Mouse (Mus musculus) liver, adult 2 months (tissue): ENCODE results near the gene Rere. TPM values are rescaled to one million over a fixed set of nuclear protein-coding genes. Genes with fewer than 3 reads are reported as not detected.
A peak's percentile ranks its signal among the peaks of the same experiment; 100 is the strongest.

Experiments used
- DNase-seq: peaks from one replicate; pipeline ENCODE4 v3.0.0-alpha.2; 2011; ENCODE audit warnings: low read depth, low spot score; ENCODE audit errors: extremely low read depth
- H3K27ac ChIP-seq: fragments of 200-500 bp; replicated peaks from 2 replicates; pipeline ENCODE4 v1.5.1; 2012; ENCODE audit warnings: low read depth, mild to moderate bottlenecking, control low read depth, inconsistent platforms, low read length; ENCODE audit not compliant: insufficient read depth
- H3K27me3 ChIP-seq: fragments of 200-500 bp; 2 replicates; pipeline ENCODE4 v1.6.1; 2012; ENCODE audit warnings: mild to moderate bottlenecking, moderate library complexity, low read length, inconsistent platforms; ENCODE audit not compliant: control insufficient read depth, insufficient read depth
- H3K36me3 ChIP-seq: fragments of 200-500 bp; 2 replicates; pipeline ENCODE4 v1.6.1; 2012; ENCODE audit warnings: low read length, inconsistent platforms; ENCODE audit not compliant: control insufficient read depth, insufficient read depth
- H3K4me1 ChIP-seq: fragments of 200-500 bp; 2 replicates; pipeline ENCODE4 v1.6.1; 2011; ENCODE audit warnings: low read length; ENCODE audit not compliant: control insufficient read depth, insufficient read depth
- H3K4me3 ChIP-seq: fragments of 200-500 bp; 2 replicates; pipeline ENCODE4 v1.5.1; 2011; ENCODE audit warnings: low read depth, mild to moderate bottlenecking, control low read depth, low read length, moderate library complexity; ENCODE audit not compliant: insufficient read depth
- H3K79me2 ChIP-seq: fragments of 200-500 bp; 2 replicates; pipeline ENCODE4 v1.6.1; 2012; ENCODE audit warnings: inconsistent platforms, mild to moderate bottlenecking, low read length, moderate library complexity; ENCODE audit not compliant: control insufficient read depth, insufficient read depth
- H3K9ac ChIP-seq: fragments of 200-500 bp; 2 replicates; pipeline ENCODE4 v1.6.1; 2012; ENCODE audit warnings: low read depth, mild to moderate bottlenecking, control low read depth, inconsistent platforms, low read length
- CTCF ChIP-seq: fragments of 200-500 bp; IDR thresholded peaks from 2 replicates; pipeline ENCODE4 v1.5.1; 2011; ENCODE audit warnings: low read depth, low read length, control low read depth
- POLR2A ChIP-seq: fragments of 200-500 bp; IDR thresholded peaks from 2 replicates; pipeline ENCODE4 v1.6.1; 2011; ENCODE audit warnings: low read length, control low read depth; ENCODE audit not compliant: insufficient read depth; ENCODE audit errors: extremely low read depth
- WGBS: fragments of 180-500 bp; shearing (Covaris S2); methylation state at CpG from one replicate; pipeline ENCODE4 v1.1.7; 2018; 5-methylcytosine and 5-hydroxymethylcytosine counted together
- polyA plus RNA-seq: library from polyadenylated mRNA; depleted of rRNA; stranded (reverse); fragments of >200 nt; gene quantifications from 2 replicates; pipeline ENCODE4 v1.2.3, GENCODE M21; 2012
- total RNA-seq: library from RNA; depleted of rRNA; stranded (reverse); fragments of >200 nt; gene quantifications from 2 replicates; pipeline ENCODE4 v1.2.3, GENCODE M21; 2014

The Rere gene
- total and polyA plus RNA-seq, 2 experiments: 8.8 to 10.0 TPM

DNA sequence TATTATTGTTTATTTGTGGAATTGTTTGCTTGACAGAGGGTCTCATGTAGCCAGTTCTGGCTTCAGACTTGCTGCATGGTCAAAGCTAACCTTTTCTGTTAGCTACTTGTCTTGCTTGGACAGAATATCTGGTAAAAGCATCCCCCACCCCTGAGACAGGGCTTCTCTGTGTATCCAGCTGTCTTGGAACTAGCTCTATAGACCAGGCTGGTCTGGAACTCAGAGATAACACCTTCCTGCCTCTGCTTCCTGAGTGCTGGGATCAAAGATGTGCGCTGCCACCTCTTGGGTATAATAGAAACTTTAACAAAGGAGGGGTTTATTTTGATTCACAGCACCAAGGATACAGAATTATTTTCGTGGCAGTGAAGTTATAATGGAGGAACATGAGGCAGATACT is 304.4 kb downstream of the Rere start:
- no peaks in the 10 kb centered on the region for H3K27me3 ChIP-seq
- H3K36me3 ChIP-seq: no peaks in the 10 kb centered on the region
- H3K4me1 ChIP-seq: peaks cover 48% of the 10 kb centered on the region
- DNase-seq: no peak
- H3K4me3 ChIP-seq: no peak overlapping the region
- no peak overlapping the region for H3K27ac ChIP-seq
- 79% methylated on average over 2 of the region's 2 CpGs for WGBS
- TF ChIP-seq CTCF (no peak), POLR2A (no peak)
- H3K79me2 ChIP-seq: peaks cover 34% of the 10 kb centered on the region
- H3K9ac ChIP-seq: no peak overlapping the region

GRCm38 (mm10) chr4:150586275-150586674 is 304.8 kb downstream of the Rere start:
- Histone ChIP-seq H3K4me3 (no peak overlapping the region), H3K27me3 (no peaks in the 10 kb centered on the region), H3K4me1 (peaks cover 51% of the 10 kb centered on the region), H3K79me2 (peaks cover 30% of the 10 kb centered on the region), H3K36me3 (no peaks in the 10 kb centered on the region), H3K27ac (no peak overlapping the region), H3K9ac (no peak overlapping the region)
- WGBS: 82% methylated on average over 5 of the region's 5 CpGs
- TF ChIP-seq CTCF: no peak
- no peak for TF ChIP-seq POLR2A
- no peak for DNase-seq

GRCm38 (mm10) chr4:150587597-150588299 is 306.3 kb downstream of the Rere start:
- 0 out of 2 replicates have a peak overlapping the region, but pooled peaks have one; percentile 12 for H3K27ac ChIP-seq
- WGBS: 47% methylated on average over 8 of the region's 8 CpGs
- H3K4me3 ChIP-seq: no peak overlapping the region
- DNase-seq: no peak
- no peak overlapping the region for H3K9ac ChIP-seq
- H3K4me1 ChIP-seq: peaks cover 52% of the 10 kb centered on the region
- H3K36me3 ChIP-seq: no peaks in the 10 kb centered on the region
- H3K79me2 ChIP-seq: peaks cover 36% of the 10 kb centered on the region
- no peaks in the 10 kb centered on the region for H3K27me3 ChIP-seq
- TF ChIP-seq CTCF (no peak), POLR2A (no peak)

- H3K9ac ChIP-seq: no peak overlapping the region
- H3K27me3 ChIP-seq: no peaks in the 10 kb centered on the region
- no peak for TF ChIP-seq CTCF
- no peak for TF ChIP-seq POLR2A
- H3K79me2 ChIP-seq: peaks cover 36% of the 10 kb centered on the region
- 62% methylated on average over 2 of the region's 2 CpGs for WGBS
- no peak overlapping the region for H3K4me3 ChIP-seq
- no peaks in the 10 kb centered on the region for H3K36me3 ChIP-seq
- H3K27ac ChIP-seq: 0 out of 2 replicates have a peak overlapping the region, but pooled peaks have one; percentile 12
- no peak for DNase-seq
- H3K4me1 ChIP-seq: peaks cover 50% of the 10 kb centered on the region
Observed at GRCm38 (mm10) chr4:150588300-150588621, 306.8 kb downstream of the Rere start.

DNA sequence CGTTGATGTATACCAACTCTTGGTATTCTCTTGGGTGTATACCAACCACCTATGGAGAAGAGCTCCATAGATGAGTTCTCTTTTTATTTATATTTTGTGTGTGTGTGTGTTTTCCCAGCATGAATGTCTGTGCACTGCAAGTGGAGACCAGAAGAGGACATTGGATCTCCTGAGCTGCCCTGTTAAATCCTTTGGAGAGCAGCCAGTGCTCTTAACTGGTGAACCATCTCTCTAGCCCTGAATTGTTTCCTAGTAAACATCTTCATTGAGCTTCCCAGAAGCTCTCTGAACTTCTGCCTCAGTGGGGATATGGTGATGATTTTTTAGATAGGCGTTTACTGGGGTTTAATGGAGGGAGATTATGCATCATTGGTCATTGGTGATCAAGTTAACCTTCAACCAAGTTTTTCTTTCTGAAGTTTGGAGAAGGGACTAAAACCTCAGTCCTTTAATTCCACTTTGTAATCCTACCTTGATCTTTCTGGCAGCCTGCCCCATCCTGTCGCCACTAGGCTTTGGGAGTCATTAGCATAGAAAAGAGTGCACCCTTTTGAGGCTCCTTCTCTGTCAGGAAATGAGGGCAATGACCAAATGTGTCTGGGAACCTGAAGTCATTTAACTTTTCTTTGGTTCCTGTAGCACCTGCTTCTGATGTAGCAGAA is 309.3 kb downstream of the Rere start:
- TF ChIP-seq POLR2A (no peak), CTCF (no peak)
- Histone ChIP-seq H3K36me3 (no peaks in the 10 kb centered on the region), H3K27ac (no peak overlapping the region; the same call in 1 of the 2 replicates), H3K79me2 (peaks cover 36% of the 10 kb centered on the region), H3K9ac (no peak overlapping the region), H3K27me3 (no peaks in the 10 kb centered on the region), H3K4me3 (no peak overlapping the region), H3K4me1 (peaks cover 36% of the 10 kb centered on the region)
- peak; percentile 63 for DNase-seq
- WGBS: 19% methylated on average over 3 of the region's 3 CpGs

GRCm38 (mm10) chr4:150591602-150592001 is 310.2 kb downstream of the Rere start:
- WGBS: 87% methylated on average over 4 of the region's 4 CpGs
- Histone ChIP-seq H3K27ac (no peak overlapping the region; the same call in 1 of the 2 replicates), H3K27me3 (no peaks in the 10 kb centered on the region), H3K79me2 (peaks cover 37% of the 10 kb centered on the region; the same call in 1 of the 2 replicates), H3K4me3 (no peak overlapping the region), H3K9ac (no peak overlapping the region), H3K4me1 (peaks cover 33% of the 10 kb centered on the region), H3K36me3 (no peaks in the 10 kb centered on the region)
- no peak for TF ChIP-seq CTCF
- no peak for TF ChIP-seq POLR2A
- DNase-seq: no peak
